Mouse (Mus musculus) G1E (cell line): ENCODE results near the gene Cerk.

Experiments
- CTCF ChIP-seq: IDR thresholded peaks from 2 replicates; pipeline ENCODE4 v1.5.1; 2012; ENCODE audit warnings: low read depth, low read length, inconsistent platforms, mixed read lengths
- GATA1 ChIP-seq: IDR thresholded peaks from 2 replicates; pipeline ENCODE4 v1.6.1; 2012; ENCODE audit warnings: borderline replicate concordance, low read length, inconsistent platforms, mixed read lengths
- POLR2AphosphoS5 ChIP-seq: IDR thresholded peaks from 2 replicates; pipeline ENCODE4 v1.6.1; 2012; ENCODE audit warnings: low read depth, low read length, inconsistent platforms; ENCODE audit not compliant: insufficient replicate concordance
- TAL1 ChIP-seq: conservative IDR thresholded peaks from 2 replicates; pipeline ENCODE4 v1.6.1; 2012; ENCODE audit warnings: low read depth, low read length, inconsistent platforms, mixed read lengths

DNA sequence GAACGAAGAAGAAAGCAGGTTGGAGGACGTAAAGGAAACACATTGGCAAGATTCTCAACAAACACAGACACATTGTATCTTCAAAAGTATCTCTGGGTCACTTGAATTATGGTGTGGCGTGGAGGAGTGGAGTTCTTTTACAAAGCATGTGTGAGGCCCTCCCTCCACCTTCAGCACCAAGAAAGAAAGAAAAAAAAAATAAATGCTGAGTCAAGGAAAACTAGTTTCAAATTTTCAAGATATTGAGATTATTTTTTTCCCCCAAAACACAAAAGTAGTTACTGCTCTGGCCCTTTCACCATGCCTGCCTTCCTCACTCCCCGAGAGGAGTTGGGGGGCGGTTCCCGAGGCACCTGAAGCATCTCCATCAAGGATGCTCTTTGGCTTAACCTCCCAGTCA lies 7.3 kb downstream of the Cerk start:
- TF ChIP-seq CTCF (no peak), TAL1 (no peak), POLR2AphosphoS5 (no peak), GATA1 (no peak)
